Mouse (Mus musculus) embryonic facial prominence, embryonic 10.5 days (tissue): ENCODE measurements around the gene Tmprss12. TPM values are rescaled to one million over a fixed set of nuclear protein-coding genes. Genes with fewer than 3 reads are reported as not detected.
"Not testable (repeated sequence)": the region's sequence is repeated elsewhere in the genome, so short reads cannot be mapped to it uniquely, and the experiment has no call there.

ENCODE experiments used
- DNase-seq: peaks from one replicate; pipeline ENCODE4 v3.0.0-alpha.2; 2017; ENCODE audit warnings: low spot score
- H3K27ac ChIP-seq: fragments of 300-500 bp; sonication (generic); replicated peaks from 2 replicates; pipeline ENCODE4 v1.5.1; 2016; ENCODE audit warnings: mild to moderate bottlenecking
- H3K27me3 ChIP-seq: fragments of 300-500 bp; sonication (generic); replicated peaks from 2 replicates; pipeline ENCODE4 v1.6.1; 2016; ENCODE audit warnings: low read depth, mild to moderate bottlenecking; ENCODE audit not compliant: poor library complexity, severe bottlenecking
- H3K36me3 ChIP-seq: fragments of 300-500 bp; sonication (generic); replicated peaks from 2 replicates; pipeline ENCODE4 v1.6.1; 2016; ENCODE audit warnings: mild to moderate bottlenecking, moderate library complexity
- H3K4me1 ChIP-seq: fragments of 300-500 bp; sonication (generic); 2 replicates; pipeline ENCODE4 v1.6.1; 2016
- H3K4me3 ChIP-seq: fragments of 300-500 bp; sonication (generic); 2 replicates; pipeline ENCODE4 v1.5.1; 2016; ENCODE audit warnings: mild to moderate bottlenecking, moderate library complexity
- H3K9me3 ChIP-seq: fragments of 300-500 bp; sonication (generic); 2 replicates; pipeline ENCODE4 v1.6.1; 2016; ENCODE audit warnings: mild to moderate bottlenecking
- WGBS: fragments of 180-500 bp; shearing (Covaris S2); methylation state at CpG from one replicate; pipeline ENCODE4 v1.1.7; 2016; 5-methylcytosine and 5-hydroxymethylcytosine counted together
- polyA plus RNA-seq: library from polyadenylated mRNA; unstranded; fragments of >200 nt; fragmentation: Nextera tagmentation; extraction: Ambion mirVana; gene quantifications from 2 replicates; pipeline ENCODE4 v1.2.1, GENCODE M21; 2016

Gene Tmprss12
- polyA plus RNA-seq, 1 experiment from 2014 or later, result not detected

GRCm38 (mm10) chr15:100258646-100259425, 21.8 kb upstream of the Tmprss12 start:
- Histone ChIP-seq H3K36me3 (peaks cover 82% of the 10 kb centered on the region), H3K4me1 (no peaks in the 10 kb centered on the region), H3K27ac (no peak overlapping the region), H3K27me3 (no peaks in the 10 kb centered on the region), H3K9me3 (no peaks in the 10 kb centered on the region), H3K4me3 (no peak overlapping the region)
- 94% methylated on average over 7 of the region's 7 CpGs for WGBS
- no peak for DNase-seq

GRCm38 (mm10) chr15:100260351-100260750, 20.3 kb upstream of the Tmprss12 start:
- not testable (repeated sequence) for H3K27ac ChIP-seq, H3K9me3 ChIP-seq, H3K4me1 ChIP-seq, H3K4me3 ChIP-seq, DNase-seq, H3K27me3 ChIP-seq
- WGBS, result 90% methylated on average over 7 of the region's 7 CpGs
- H3K36me3 ChIP-seq, result peaks cover 67% of the 10 kb centered on the region

- H3K9me3 ChIP-seq, result no peaks in the 10 kb centered on the region
- H3K27ac ChIP-seq, result no peak overlapping the region
- WGBS, result 20% methylated on average over 4 of the region's 4 CpGs
- no peak for DNase-seq
- H3K36me3 ChIP-seq, result peaks cover 37% of the 10 kb centered on the region
- H3K4me3 ChIP-seq, result no peak overlapping the region
- H3K4me1 ChIP-seq, result no peaks in the 10 kb centered on the region
- H3K27me3 ChIP-seq, result no peaks in the 10 kb centered on the region
Observed at GRCm38 (mm10) chr15:100263246-100263905, 17.3 kb upstream of the Tmprss12 start.

GRCm38 (mm10) chr15:100265586-100266325, 14.9 kb upstream of the Tmprss12 start:
- WGBS, result 84% methylated on average over 4 of the region's 5 CpGs
- Histone ChIP-seq H3K9me3 (no peaks in the 10 kb centered on the region), H3K27me3 (peaks cover 20% of the 10 kb centered on the region), H3K4me1 (no peaks in the 10 kb centered on the region), H3K36me3 (peaks cover 16% of the 10 kb centered on the region), H3K27ac (no peak overlapping the region), H3K4me3 (no peak overlapping the region)
- no peak for DNase-seq

GRCm38 (mm10) chr15:100268916-100269315, 11.7 kb upstream of the Tmprss12 start:
- Histone ChIP-seq H3K36me3 (no peaks in the 10 kb centered on the region), H3K4me1 (no peaks in the 10 kb centered on the region), H3K9me3 (peaks cover 9% of the 10 kb centered on the region), H3K27me3 (peaks cover 27% of the 10 kb centered on the region), H3K4me3 (no peak overlapping the region), H3K27ac (no peak overlapping the region)
- 76% methylated on average over 2 of the region's 2 CpGs for WGBS
- DNase-seq, result no peak

GRCm38 (mm10) chr15:100269776-100270175, 10.9 kb upstream of the Tmprss12 start:
- no peaks in the 10 kb centered on the region for H3K4me1 ChIP-seq
- H3K9me3 ChIP-seq, result peaks cover 9% of the 10 kb centered on the region
- peaks cover 27% of the 10 kb centered on the region for H3K27me3 ChIP-seq
- H3K4me3 ChIP-seq, result no peak overlapping the region
- DNase-seq, result peak; percentile 11
- no peak overlapping the region for H3K27ac ChIP-seq
- no peaks in the 10 kb centered on the region for H3K36me3 ChIP-seq
- WGBS, result 13% methylated on average over 9 of the region's 9 CpGs

GRCm38 (mm10) chr15:100270609-100271008, 10.0 kb upstream of the Tmprss12 start:
- H3K9me3 ChIP-seq, DNase-seq, H3K4me3 ChIP-seq, H3K27ac ChIP-seq, H3K36me3 ChIP-seq, H3K4me1 ChIP-seq: not testable (repeated sequence)
- 21% methylated on average over 7 of the region's 7 CpGs for WGBS
- H3K27me3 ChIP-seq, result peaks cover 27% of the 10 kb centered on the region

DNA sequence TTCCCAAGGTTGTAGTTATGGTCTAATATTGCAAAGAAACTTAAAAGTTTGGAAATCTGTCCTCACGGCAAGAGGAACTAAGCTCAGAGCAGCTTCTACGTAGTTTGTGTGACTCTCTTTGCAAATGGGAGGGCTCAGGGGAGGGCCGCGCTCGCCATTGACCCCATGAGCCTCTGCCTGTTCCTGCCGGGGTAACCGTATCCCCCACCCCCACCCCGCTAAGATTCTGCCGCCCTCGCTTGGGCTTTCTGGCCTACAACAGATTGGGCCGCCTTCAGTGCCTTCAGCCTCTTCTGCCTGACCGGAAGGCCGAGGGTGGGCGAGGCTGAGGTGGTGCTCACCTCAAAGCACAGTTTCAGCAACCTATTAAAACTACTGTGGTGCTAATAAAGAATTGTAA, 9.2 kb upstream of the Tmprss12 start:
- DNase-seq, result no peak
- no peaks in the 10 kb centered on the region for H3K36me3 ChIP-seq
- no peaks in the 10 kb centered on the region for H3K4me1 ChIP-seq
- no peak overlapping the region for H3K4me3 ChIP-seq
- 62% methylated on average over 14 of the region's 14 CpGs for WGBS
- peaks cover 27% of the 10 kb centered on the region for H3K27me3 ChIP-seq
- H3K9me3 ChIP-seq, result peaks cover 9% of the 10 kb centered on the region
- no peak overlapping the region for H3K27ac ChIP-seq

DNA sequence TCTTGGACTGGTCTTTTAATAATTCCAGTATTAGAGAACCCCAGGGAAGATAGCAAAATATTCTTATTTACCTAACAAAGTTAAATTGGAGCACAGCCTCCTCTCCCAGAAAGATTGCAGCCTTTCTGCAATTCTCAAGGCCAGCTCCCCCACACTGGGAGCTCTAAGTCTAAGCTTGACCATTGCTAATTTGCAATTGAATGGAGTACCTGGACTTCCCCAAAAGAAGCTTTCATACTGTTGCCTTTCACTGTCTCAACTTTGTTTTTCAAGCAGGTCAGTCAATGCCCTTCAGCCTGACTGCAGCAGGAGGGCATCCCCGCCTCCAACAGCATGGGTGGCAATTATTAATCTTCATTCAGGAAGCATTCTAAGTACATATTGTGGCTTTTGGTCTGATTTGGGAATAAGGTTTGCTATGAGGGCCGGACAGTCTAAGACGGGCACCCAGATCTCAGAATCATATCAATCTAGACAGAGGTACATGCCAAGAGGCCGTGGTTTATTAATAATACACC, 6.8 kb upstream of the Tmprss12 start:
- not testable (repeated sequence) for H3K9me3 ChIP-seq, DNase-seq, H3K4me3 ChIP-seq, H3K4me1 ChIP-seq, H3K27ac ChIP-seq, H3K36me3 ChIP-seq
- peaks cover 27% of the 10 kb centered on the region for H3K27me3 ChIP-seq
- 91% methylated on average over 4 of the region's 4 CpGs for WGBS

GRCm38 (mm10) chr15:100274790-100275559, 5.7 kb upstream of the Tmprss12 start:
- no peak overlapping the region for H3K4me3 ChIP-seq

GRCm38 (mm10) chr15:100276403-100276802, 4.2 kb upstream of the Tmprss12 start:
- WGBS, result 92% methylated on average over 4 of the region's 4 CpGs
- H3K4me1 ChIP-seq, result no peaks in the 10 kb centered on the region
- no peak overlapping the region for H3K27ac ChIP-seq
- H3K9me3 ChIP-seq, result peaks cover 14% of the 10 kb centered on the region
- H3K4me3 ChIP-seq, result no peak overlapping the region
- H3K36me3 ChIP-seq, result no peaks in the 10 kb centered on the region
- peaks cover 2% of the 10 kb centered on the region for H3K27me3 ChIP-seq
- no peak for DNase-seq

More at GRCm38 (mm10) chr15:100274790-100275559, 5.7 kb upstream of the Tmprss12 start:
- H3K27ac ChIP-seq, result no peak overlapping the region
- peaks cover 9% of the 10 kb centered on the region for H3K9me3 ChIP-seq
- H3K27me3 ChIP-seq, result peaks cover 15% of the 10 kb centered on the region
- H3K36me3 ChIP-seq, result no peaks in the 10 kb centered on the region
- WGBS, result 90% methylated on average over 7 of the region's 7 CpGs
- no peak for DNase-seq
- no peaks in the 10 kb centered on the region for H3K4me1 ChIP-seq

GRCm38 (mm10) chr15:100277586-100277985, 3.1 kb upstream of the Tmprss12 start:
- Histone ChIP-seq H3K27ac (no peak overlapping the region), H3K4me3 (no peak overlapping the region), H3K27me3 (no peaks in the 10 kb centered on the region), H3K36me3 (no peaks in the 10 kb centered on the region), H3K9me3 (peaks cover 12% of the 10 kb centered on the region), H3K4me1 (no peaks in the 10 kb centered on the region)
- 97% methylated on average over 3 of the region's 3 CpGs for WGBS
- no peak for DNase-seq
